Mouse (Mus musculus) spleen, adult 2 months (tissue): ENCODE measurements around the gene Pde6b.

Source experiments
- CTCF ChIP-seq: fragments of 200-500 bp; IDR thresholded peaks from 2 replicates; pipeline ENCODE4 v1.5.1; 2011; ENCODE audit warnings: mild to moderate bottlenecking, inconsistent platforms; ENCODE audit not compliant: insufficient read depth, insufficient read length, insufficient replicate concordance; ENCODE audit errors: extremely low read depth
- POLR2A ChIP-seq: fragments of 200-500 bp; IDR thresholded peaks from 2 replicates; pipeline ENCODE4 v1.6.1; 2011; ENCODE audit warnings: low read depth, low read length, inconsistent platforms

GRCm38 (mm10) chr5:108403453-108403852 lies 15.3 kb downstream of the Pde6b start:
- TF ChIP-seq POLR2A (no peak), CTCF (no peak)
